Mouse (Mus musculus) c-Kit-negative CD71-positive TER-119-positive erythroid progenitor cells, embryonic 14.5 days (primary cell): ENCODE measurements at regions not wholly inside any gene's neighbourhood (a gene's known extent, or its start where the extent isn't known, plus 50 kb on each side); places are given as distances from the start of the nearest gene placed in this dataset.

Experiments
- DNase-seq: peaks from one replicate; pipeline ENCODE4 v3.0.0-alpha.2; 2013; ENCODE audit warnings: low read depth, low spot score

DNA sequence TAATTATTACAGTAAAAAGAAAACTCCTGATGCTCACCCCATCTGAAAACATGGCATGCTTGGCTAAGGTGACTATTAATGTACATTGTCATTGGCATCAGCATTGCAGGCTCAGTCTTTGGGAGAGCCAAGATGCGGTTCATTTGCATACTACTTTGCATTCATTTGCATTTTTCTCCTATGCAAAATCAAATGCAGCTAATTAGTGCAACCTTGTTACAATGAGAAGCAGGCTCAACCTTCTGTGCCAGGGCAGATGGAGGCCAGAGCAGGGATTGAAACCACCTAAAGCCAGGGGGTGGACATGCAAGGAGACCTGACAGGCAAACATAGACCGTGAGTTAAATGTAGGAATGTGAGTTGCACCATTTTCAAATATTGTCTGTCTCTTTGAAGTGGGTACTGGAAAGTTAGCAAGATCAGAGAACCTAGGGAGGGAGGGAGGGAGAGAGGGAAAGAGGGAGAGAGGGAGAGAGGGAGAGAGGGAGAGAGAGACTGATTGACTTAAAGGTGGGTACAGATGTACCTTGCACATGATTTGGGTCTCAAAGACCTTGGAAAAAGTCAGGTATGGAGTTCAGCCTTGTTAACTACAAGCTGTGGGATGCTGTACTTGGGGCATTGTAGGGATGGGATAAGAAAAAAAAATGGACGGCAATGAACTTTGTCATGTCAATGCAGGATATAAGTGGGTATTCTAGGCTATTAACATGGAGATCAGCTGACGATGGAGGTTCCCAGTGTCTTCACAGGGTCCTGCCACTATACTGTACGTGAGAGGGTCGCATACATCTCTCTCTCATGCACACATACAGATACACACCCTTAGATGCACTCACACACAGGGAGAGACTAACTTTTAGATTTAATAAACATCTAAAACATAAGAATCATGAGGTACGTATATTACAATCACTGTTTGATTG, 1362.1 kb upstream of the A1bg start:
- no peak for DNase-seq

DNA sequence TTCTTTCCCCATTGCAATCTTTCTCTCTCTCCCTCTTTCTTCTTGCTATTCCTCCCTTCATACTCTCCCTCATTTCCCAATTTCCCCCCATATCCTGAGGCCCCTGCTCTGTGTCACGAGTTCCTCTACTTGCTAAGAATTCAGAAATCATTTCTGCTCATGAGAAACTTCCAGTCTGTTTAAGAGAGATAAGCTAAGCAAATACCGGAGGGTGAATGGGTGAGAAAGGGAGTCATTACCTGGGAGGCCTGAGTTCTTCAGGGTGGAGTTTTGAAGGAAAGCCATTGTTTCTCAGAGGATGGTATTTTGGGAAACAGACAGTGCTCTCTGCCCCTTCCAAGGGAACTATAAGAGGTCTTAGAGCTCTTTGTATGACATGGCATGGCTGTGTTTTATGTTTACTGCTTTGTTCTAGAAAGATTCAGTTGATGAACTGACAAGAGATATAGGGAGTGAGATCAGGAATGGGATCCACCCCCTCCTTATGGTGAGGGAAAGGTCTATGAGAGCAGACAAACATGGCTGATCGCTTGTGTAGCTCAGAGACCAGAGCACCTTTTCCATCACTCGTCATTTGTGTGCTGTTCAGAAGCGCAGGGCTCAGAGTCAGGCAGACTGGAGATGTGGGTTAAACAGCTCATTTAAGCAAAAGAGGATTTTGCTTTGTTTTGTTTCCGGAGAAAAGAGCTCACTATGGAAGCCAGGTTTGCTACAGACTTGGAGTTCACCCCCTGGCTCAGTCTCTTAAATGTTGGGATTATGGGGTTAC, 1361.0 kb upstream of the A1bg start:
- DNase-seq = no peak

DNA sequence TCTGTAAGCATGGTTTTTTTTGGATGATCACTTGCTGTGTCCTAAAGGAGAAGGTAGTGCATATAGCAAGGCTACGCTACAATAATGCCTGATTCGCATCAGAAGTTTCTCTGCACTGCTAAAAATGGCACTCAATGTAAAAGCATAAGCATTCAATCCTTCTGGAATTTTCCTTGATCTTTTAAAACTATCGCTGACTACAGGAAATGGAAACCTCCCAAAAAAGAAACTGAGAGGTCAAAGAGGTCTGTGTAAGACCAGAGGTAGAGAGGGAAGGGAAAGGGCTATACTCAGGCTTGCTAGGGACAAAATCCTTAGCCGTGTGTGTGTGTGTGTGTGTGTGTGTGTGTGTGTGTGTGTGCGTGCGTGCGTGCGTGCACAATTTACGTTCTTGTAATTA, 1359.8 kb upstream of the A1bg start:
- no peak for DNase-seq

DNA sequence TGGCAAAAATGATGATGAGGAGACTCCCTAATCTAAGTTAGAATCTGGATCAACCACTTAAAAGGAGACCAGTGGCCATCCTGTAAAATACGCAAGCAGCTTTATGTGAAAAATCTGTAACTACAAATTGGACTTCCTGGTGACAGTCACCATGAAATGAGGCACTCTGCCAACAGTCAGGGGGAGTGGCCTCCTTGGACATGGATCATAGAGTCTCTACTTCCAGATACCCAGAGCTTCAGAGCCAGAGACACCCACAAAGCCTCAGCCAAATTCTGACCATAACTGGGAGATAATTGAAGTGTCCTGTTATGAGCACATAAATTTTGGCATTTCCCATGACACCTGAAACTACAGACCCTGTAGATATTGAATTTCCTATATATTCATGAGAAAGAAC, 1359.3 kb upstream of the A1bg start:
- no peak for DNase-seq

DNA sequence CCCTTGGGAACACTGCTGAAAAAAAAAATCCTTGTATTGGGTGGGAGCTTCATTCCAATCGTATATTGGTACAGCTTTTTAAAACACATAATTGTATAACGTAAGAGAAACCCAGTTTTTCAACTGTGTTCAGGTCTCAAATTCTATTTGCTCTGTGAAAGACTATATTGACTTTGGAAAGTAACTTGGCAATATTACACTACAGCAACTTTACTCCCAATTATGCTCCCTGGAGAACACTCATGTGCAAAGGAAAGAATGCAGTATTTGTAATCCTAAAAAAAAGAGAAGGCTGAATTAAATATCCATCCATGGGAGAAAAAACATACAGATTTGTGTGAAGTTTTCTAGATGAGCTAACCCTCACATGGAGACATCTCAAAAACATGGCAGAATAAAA, 1356.7 kb upstream of the A1bg start:
- DNase-seq = no peak

DNA sequence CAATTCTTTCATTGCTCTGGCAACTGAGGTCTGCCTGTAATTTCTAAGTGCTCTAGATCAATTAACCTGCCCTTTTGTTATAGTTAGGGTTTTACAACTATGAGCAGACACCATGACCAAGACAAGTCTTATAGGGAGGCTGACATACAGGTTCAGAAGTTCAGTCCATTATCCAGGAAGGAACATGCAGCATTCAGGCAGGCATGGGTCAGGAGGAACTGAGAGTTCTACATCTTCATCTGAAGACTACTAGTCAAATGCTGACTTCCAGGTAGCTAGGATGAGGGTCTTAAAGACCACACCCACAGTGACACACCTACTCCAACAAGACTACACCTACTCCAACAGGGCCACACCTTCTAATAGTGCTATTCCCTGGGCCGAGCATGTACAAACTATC, 1352.0 kb upstream of the A1bg start:
- DNase-seq = no peak

DNA sequence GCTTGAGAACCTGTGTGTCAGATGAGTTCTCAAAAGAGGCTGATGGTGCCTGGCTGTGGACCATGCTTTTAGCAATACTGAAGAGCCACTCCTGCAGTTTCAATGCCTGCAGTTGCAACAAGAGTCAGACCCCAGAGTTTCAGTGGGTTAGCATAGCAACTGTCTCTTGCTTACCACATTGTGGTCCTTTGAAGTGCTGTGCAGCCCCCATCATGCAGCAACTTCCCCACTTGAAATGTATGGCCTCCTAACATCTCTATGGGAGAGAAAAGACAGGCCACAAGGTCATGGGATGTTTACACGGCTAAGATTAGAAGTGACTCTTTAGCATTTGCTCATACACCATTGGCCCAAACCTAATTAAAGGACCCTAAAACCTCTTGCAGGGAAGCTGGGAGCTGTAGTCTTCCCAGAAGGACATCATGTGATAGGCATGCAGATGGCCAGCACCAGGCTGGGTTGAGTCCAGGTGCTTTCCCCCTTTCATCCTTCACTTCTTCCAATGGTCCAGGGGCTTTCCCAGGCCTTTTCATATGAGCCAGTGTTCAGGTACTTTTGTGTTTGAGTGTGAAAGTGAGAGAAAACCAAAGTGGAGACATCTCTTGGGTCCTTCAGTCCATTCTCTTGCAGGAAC, 1351.2 kb upstream of the A1bg start:
- DNase-seq = no peak

DNA sequence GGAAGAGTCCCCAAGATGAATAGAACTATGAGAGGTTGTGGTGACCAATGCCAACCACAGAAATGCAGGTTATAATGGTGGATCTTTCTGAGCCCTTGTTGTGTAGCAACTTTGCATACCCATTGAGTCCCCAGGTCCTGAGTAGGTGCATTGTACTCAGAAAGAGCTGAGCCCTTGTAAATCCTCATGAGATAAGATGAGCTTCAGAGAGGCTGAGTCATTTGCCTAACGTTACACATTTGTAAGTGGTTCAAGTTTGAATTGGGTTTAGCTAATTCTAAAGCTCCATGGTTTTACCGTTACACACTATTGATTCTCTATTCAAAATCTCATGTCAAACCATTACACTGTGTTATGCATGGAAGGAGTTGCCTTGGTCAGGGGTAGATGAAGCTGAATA, 1349.9 kb upstream of the A1bg start:
- no peak for DNase-seq

DNA sequence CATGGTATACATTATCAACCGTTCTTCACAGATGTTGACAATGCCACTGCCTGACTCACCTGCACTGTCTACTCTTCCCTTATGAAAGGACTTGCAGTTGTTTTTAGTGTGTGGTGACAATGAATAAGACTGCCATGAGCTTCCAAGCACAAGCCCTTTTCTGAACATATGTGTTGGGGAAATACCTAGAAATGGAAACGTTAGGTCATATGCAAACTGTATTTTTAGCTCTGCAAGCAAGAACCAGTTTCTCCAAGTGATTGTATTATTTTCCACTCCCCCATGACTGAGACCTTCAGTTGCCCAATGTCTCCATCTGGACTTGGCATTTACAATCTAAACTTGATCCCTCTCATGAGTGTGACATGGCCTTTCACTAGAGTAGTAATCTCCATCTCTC, 1348.6 kb upstream of the A1bg start:
- DNase-seq = no peak

DNA sequence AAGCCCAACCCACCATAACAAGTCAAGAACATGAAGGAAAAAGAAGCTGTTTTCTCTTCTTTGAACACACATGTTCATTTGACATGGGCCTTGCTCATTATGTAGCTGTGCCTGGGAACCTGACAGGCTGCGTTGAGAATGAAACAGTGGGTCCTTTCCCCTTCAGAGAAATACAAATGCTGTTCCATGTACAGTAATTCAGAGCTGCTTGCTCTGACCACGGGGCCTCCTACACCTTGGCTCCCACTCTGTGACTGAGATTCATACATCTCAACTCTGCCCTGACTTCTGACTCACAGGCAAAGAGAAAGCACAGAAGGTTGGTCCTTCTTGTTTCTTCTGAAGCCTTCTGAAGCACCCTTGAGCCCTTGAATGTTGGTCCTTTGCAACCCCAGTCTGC, 1345.4 kb upstream of the A1bg start:
- DNase-seq = no peak

DNA sequence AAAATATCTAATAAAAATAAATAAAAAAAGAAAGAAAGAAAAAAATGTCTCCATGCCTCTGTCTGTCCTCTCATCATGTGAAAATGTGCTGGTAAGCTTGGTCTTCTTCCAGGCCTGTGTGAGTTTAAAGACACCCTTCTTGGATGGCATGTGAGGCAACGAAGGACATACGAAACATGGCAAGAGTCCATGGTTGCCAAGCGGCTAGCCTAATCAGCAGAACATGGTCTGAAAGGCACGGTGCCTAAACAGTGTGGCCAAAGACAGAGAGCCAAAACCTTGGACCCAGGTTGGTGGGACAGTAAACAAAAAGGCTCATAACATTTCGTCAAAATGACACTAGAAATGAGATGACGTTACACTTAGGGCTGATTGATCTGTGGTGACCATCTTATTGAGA, 1344.7 kb upstream of the A1bg start:
- DNase-seq = no peak

DNA sequence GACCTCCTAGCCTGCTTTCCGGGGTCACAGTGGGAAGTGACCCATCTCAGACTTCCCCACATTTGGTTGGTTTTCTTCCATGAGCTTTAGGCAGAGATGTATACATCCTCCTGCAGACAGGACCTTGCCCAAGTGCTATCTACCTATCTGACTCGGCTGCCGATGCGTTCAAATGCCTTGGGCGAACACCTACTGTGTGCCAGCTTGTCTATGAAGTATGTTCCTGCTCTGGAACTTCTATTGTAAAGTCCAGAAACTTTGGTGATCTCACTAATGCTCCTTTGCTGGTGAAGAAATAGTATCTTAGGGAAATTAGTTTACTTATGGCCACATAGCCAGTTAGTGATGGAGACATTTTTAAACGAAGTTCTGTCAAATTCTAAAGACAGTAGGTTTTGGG, 1343.2 kb upstream of the A1bg start:
- DNase-seq = no peak

DNA sequence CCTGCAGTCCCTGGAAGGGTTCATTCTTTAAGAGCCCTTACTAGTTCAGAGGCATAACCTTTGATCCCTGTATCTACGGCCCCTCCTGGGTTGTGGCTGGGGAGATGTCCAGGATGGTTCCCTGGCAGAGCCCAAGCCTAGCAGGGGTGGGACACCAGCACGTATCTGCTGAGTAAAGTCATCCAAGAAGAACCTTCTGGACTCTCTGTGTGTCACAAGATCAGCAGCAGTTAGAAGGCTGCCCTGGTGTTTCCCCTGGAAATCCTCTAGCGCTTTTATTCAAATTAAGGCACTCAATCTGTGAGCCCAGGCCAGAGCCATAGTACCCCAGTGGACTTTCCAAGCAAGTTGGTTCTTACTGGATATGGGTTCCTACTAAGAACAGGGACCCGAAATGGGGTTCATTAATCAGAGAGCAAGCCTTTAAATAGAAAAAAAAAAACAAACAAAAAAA, 1342.7 kb upstream of the A1bg start:
- no peak for DNase-seq

DNA sequence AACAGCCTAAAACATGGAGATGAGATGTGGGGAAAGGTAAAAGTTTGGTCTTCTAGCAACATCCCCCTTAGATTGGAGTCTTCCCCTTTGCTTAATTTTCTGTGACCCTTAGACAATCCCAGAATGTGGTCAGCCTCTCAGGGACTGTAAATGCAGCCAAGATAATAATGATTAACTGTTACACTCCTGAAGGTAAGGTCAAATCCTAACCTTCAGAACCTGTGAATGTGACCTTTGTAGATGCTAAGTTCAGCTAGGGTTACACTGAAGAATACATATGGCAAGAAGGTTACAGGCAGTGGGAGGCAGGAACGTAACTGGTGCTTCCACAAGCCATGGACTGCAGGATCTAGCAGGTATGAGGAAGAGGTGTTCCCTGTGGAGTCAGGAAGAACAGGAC, 1342.2 kb upstream of the A1bg start:
- DNase-seq = no peak

DNA sequence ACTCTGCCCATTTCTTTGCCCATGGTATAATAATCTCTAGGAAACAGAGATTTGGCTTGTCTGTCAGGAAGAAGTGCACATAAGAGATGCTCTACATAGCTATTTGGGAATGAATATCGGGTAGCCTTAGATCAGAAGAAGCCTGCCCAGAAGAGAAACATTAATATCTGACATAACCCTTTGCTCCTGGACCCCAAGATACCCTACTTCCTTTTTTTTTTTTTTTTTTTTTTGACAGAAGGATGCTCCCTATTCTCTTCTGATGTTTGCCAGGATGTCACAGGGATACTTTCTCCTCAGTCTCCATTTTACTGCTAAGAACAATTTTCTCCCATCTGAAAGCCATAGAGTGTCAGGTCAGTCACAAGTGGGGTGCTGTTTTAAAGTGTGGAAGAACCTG, 1341.4 kb upstream of the A1bg start:
- DNase-seq = no peak

DNA sequence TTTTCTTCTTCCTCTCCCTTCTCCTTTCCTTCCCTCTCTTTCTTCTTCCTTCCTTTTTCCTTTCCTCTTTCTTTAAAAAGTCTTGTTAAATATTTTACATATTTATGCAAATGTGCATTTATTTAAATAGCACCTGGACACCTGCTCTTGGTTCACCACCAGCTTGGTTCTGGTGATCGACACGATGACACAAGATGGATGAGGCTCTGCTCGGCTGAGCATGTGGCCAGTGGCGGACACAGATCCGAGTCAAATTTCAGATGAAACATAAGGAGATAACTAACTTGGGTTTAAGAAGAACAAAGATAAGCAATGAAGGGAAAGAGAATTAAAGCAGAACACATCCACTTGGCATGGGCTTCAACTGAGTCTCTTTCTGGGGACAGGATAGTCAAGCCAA, 1339.7 kb upstream of the A1bg start:
- DNase-seq = no peak

DNA sequence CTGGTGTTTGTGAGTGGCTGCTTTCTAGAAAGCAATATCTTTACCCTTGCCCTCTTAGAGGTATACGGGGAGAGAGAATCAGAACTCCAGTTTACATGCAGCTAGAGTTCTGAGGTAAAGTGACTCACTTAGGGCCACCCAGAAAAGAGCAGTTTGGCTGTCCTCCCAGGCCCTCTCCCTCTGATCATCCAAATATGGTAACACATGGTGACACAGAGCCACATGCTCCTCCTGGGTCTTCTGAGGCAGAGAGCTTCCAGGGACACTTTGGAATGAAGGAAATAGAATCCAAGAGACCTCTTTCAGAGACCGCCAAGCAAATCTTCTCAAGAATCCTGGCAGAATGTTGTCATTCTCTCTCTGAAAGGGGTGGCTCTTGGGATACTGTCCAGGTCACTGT, 1338.7 kb upstream of the A1bg start:
- no peak for DNase-seq

DNA sequence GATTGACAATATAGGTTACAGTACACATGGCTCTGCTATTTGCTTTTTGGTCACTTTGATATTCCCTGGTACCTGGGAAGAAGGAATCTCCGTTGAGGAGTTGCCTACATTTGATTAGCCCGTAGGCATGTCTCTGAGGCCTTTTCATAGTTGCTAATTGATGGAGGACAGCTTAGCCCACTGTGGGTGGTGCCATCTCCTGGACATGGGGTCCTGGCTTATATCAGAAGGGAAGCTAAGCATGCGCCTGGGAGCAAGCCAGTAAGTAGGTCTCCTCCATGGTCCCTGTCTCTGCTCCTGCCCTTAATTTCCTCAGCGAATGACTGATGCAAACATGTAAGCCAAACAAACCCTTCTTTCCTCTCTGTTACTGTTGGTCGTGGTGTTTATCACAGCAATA, 1335.8 kb upstream of the A1bg start:
- no peak for DNase-seq

DNA sequence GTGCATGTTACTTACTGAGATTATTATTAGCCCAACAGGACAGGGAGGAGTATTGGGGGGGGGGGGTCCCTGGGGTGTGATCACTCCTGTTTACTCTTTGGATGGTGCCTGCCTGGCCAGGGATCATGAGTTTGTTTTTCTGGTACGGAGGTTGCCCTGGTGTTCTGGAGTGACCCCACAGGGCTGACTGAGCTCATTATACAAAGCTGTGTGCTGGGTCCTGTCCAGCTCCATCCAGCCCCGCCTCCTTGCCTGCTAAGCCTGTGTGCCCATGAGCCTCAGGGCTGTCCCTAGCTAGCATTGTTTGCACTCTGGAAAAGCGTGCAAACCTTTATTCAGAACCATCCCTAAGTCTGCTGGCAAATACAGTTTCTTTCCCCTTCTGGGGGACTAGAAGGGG, 1335.1 kb upstream of the A1bg start:
- DNase-seq = no peak

DNA sequence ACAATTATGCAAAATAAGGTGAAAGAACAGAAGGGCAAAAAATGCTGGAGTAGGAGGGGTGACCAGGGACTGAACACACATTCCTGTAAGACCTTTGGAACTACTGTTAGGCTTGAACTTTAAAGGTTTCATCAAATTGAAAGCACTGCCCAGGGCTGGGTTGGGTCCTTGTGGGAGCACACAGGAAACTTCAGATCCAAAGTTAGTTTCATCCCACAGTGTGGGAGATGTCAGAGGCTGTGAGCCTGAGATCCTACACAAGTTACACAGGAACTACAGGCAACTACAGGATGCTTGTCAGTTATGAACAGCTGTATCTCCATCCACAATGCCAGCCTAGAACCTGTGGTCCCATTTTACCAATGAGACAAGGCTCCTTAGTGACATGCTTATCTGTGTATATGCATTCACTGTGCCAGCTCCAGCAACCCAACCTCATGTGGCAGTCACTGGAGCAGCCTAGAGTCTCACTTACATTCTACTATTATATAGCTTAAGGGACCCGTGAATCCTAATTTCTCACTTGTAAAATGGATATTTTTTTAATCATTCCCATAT, 1334.4 kb upstream of the A1bg start:
- no peak for DNase-seq

DNA sequence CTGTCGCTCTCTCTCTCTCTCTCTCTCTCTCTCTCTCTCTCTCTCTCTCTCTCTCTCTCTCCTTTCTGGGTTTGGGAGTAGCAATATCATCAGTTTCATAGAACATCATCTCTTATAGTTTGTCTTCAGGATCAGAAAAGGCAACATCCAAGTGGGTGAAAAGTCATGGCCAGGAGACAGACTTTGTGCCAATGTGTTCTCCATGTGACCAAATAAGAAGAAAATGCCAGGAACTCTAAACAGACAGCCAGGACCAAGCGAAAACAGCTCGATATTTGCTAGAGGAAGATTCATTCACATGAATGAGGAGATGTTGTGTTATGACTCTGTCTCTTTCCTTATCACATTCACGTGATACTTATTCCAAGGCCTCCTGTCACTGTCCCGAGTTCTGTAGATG, 1332.8 kb upstream of the A1bg start:
- DNase-seq = no peak

DNA sequence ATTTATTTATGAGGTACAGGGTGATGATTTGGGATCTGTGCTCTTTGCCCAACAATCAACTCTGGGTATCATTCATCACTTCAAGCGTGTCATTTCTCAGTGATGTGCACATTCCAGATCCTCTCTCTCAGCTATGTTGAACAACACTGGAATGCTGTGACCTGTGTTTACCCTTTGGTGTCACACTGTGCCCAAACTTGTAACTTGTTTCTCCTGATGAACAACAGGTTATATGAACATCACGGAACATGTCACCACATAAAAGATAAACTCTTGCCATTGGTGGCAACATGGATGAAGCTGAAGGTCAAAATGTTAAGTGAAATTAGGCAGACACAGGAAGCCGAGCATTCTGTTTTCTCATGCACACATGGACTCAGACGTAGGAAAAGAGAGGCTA, 1330.9 kb upstream of the A1bg start:
- DNase-seq = no peak
